Mouse (Mus musculus) stomach, embryonic 15.5 days (tissue): Measurements from ENCODE around the gene Hdac4. TPM values are rescaled to one million over a fixed set of nuclear protein-coding genes. Genes with fewer than 3 reads are reported as not detected.

ENCODE experiments used
- ATAC-seq: fragments of 200-750 bp; cut with Nextera tagmentation; 2 replicates; pipeline ENCODE4 v1.8.0; 2017; ENCODE audit warnings: low read depth, moderate number of reproducible peaks, moderate TSS enrichment; ENCODE audit not compliant: insufficient read depth, low FRiP score
- H3K27ac ChIP-seq: fragments of 300-500 bp; sonication (generic); 2 replicates; pipeline ENCODE4 v1.5.1; 2015; ENCODE audit warnings: mild to moderate bottlenecking, inconsistent platforms
- H3K27me3 ChIP-seq: fragments of 300-500 bp; sonication (generic); replicated peaks from 2 replicates; pipeline ENCODE4 v1.6.1; 2015; ENCODE audit warnings: inconsistent platforms
- H3K36me3 ChIP-seq: fragments of 300-500 bp; sonication (generic); 2 replicates; pipeline ENCODE4 v1.6.1; 2015; ENCODE audit warnings: inconsistent platforms
- H3K4me1 ChIP-seq: fragments of 300-500 bp; sonication (generic); 2 replicates; pipeline ENCODE4 v1.6.1; 2015; ENCODE audit warnings: inconsistent platforms
- H3K4me2 ChIP-seq: fragments of 300-500 bp; sonication (generic); 2 replicates; pipeline ENCODE4 v1.6.1; 2015; ENCODE audit warnings: mild to moderate bottlenecking, inconsistent platforms
- H3K4me3 ChIP-seq: fragments of 300-500 bp; sonication (generic); replicated peaks from 2 replicates; pipeline ENCODE4 v1.5.1; 2015; ENCODE audit warnings: inconsistent platforms
- H3K9ac ChIP-seq: fragments of 300-500 bp; sonication (generic); 2 replicates; pipeline ENCODE4 v1.6.1; 2015; ENCODE audit warnings: inconsistent platforms
- H3K9me3 ChIP-seq: fragments of 300-500 bp; sonication (generic); 2 replicates; pipeline ENCODE4 v1.6.1; 2016; ENCODE audit warnings: inconsistent platforms
- WGBS: fragments of 180-500 bp; shearing (Covaris S2); methylation state at CpG from one replicate; pipeline ENCODE4 v1.1.7; 2015; 5-methylcytosine and 5-hydroxymethylcytosine counted together
- polyA plus RNA-seq: library from polyadenylated mRNA; unstranded; fragments of >200 nt; fragmentation: Nextera tagmentation; extraction: Ambion mirVana; gene quantifications from 2 replicates; pipeline ENCODE4 v1.2.1, GENCODE M21; 2015

The Hdac4 gene
- polyA plus RNA-seq, 1 experiment from 2014 or later: 18.2 TPM

GRCm38 (mm10) chr1:92087821-92088220 is 107.7 kb downstream of the Hdac4 start:
- WGBS: 52% methylated on average over 2 of the region's 2 CpGs
- no peaks in the 10 kb centered on the region for H3K36me3 ChIP-seq

GRCm38 (mm10) chr1:92087343-92087742 is 108.2 kb downstream of the Hdac4 start:
- ATAC-seq: no peak
- Histone ChIP-seq H3K36me3 (no peaks in the 10 kb centered on the region), H3K27ac (no peak overlapping the region), H3K4me2 (no peak overlapping the region), H3K4me3 (no peak overlapping the region), H3K4me1 (0 out of 2 replicates have a peak, but pooled peaks cover 7% of the 10 kb centered on the region), H3K9ac (no peak overlapping the region), H3K27me3 (no peaks in the 10 kb centered on the region), H3K9me3 (no peaks in the 10 kb centered on the region)
- 75% methylated on average over 2 of the region's 2 CpGs for WGBS

More at GRCm38 (mm10) chr1:92087821-92088220, 107.7 kb downstream of the Hdac4 start:
- no peak for ATAC-seq
- Histone ChIP-seq H3K9ac (no peak overlapping the region), H3K27ac (no peak overlapping the region), H3K4me2 (no peak overlapping the region), H3K4me3 (no peak overlapping the region), H3K27me3 (no peaks in the 10 kb centered on the region), H3K9me3 (no peaks in the 10 kb centered on the region), H3K4me1 (0 out of 2 replicates have a peak, but pooled peaks cover 7% of the 10 kb centered on the region)

- Histone ChIP-seq H3K27ac (no peak overlapping the region), H3K9ac (no peak overlapping the region), H3K36me3 (no peaks in the 10 kb centered on the region), H3K27me3 (no peaks in the 10 kb centered on the region), H3K9me3 (no peaks in the 10 kb centered on the region), H3K4me3 (no peak overlapping the region), H3K4me2 (no peak overlapping the region), H3K4me1 (0 out of 2 replicates have a peak, but pooled peaks cover 7% of the 10 kb centered on the region)
- no peak for ATAC-seq
- WGBS: 88% methylated on average over 4 of the region's 4 CpGs
These were observed 108.7 kb downstream of the Hdac4 start for GRCm38 (mm10) chr1:92086841-92087240.

GRCm38 (mm10) chr1:92086277-92086813 is 109.2 kb downstream of the Hdac4 start:
- Histone ChIP-seq H3K27me3 (no peaks in the 10 kb centered on the region), H3K9ac (no peak overlapping the region), H3K4me1 (0 out of 2 replicates have a peak, but pooled peaks cover 7% of the 10 kb centered on the region), H3K9me3 (no peaks in the 10 kb centered on the region), H3K4me2 (no peak overlapping the region), H3K27ac (no peak overlapping the region), H3K4me3 (no peak overlapping the region), H3K36me3 (no peaks in the 10 kb centered on the region)
- WGBS: 45% methylated on average over 1 of the region's 1 CpGs
- no peak for ATAC-seq

- H3K9ac ChIP-seq: no peak overlapping the region
- H3K9me3 ChIP-seq: no peaks in the 10 kb centered on the region
- no peak overlapping the region for H3K4me2 ChIP-seq
- no peaks in the 10 kb centered on the region for H3K27me3 ChIP-seq
- no peak overlapping the region for H3K27ac ChIP-seq
- no peak overlapping the region for H3K4me3 ChIP-seq
- ATAC-seq: no peak
- WGBS: 93% methylated on average over 2 of the region's 2 CpGs
- no peaks in the 10 kb centered on the region for H3K36me3 ChIP-seq
- peaks cover 10% of the 10 kb centered on the region; the same call in 1 of the 2 replicates for H3K4me1 ChIP-seq
These were observed 110.8 kb downstream of the Hdac4 start for GRCm38 (mm10) chr1:92084738-92085137.

GRCm38 (mm10) chr1:92084004-92084403 is 111.5 kb downstream of the Hdac4 start:
- H3K27me3 ChIP-seq: no peaks in the 10 kb centered on the region
- H3K4me2 ChIP-seq: no peak overlapping the region
- H3K27ac ChIP-seq: 0 out of 2 replicates have a peak overlapping the region, but pooled peaks have one; percentile 2
- whole genome bisulfite sequencing: 21% methylated on average over 3 of the region's 3 CpGs
- H3K4me3 ChIP-seq: no peak overlapping the region
- H3K9me3 ChIP-seq: no peaks in the 10 kb centered on the region
- H3K4me1 ChIP-seq: peaks cover 10% of the 10 kb centered on the region; the same call in 1 of the 2 replicates
- peak; percentile 65 for ATAC-seq
- no peak overlapping the region for H3K9ac ChIP-seq
- H3K36me3 ChIP-seq: no peaks in the 10 kb centered on the region

GRCm38 (mm10) chr1:92082837-92083541 is 112.5 kb downstream of the Hdac4 start:
- Histone ChIP-seq H3K4me1 (peaks cover 10% of the 10 kb centered on the region; the same call in 1 of the 2 replicates), H3K4me2 (no peak overlapping the region), H3K27me3 (no peaks in the 10 kb centered on the region), H3K36me3 (no peaks in the 10 kb centered on the region), H3K9ac (no peak overlapping the region), H3K4me3 (no peak overlapping the region), H3K9me3 (no peaks in the 10 kb centered on the region), H3K27ac (0 out of 2 replicates have a peak overlapping the region, but pooled peaks have one; percentile 2)
- 59% methylated on average over 6 of the region's 6 CpGs for WGBS
- no peak for ATAC-seq

GRCm38 (mm10) chr1:92082156-92082836 is 113.2 kb downstream of the Hdac4 start:
- 89% methylated on average over 10 of the region's 10 CpGs for WGBS
- no peak overlapping the region for H3K4me3 ChIP-seq
- H3K36me3 ChIP-seq: no peaks in the 10 kb centered on the region
- no peak overlapping the region for H3K9ac ChIP-seq
- H3K27ac ChIP-seq: no peak overlapping the region
- no peaks in the 10 kb centered on the region for H3K27me3 ChIP-seq
- H3K4me2 ChIP-seq: no peak overlapping the region
- no peaks in the 10 kb centered on the region for H3K9me3 ChIP-seq
- H3K4me1 ChIP-seq: peaks cover 10% of the 10 kb centered on the region; the same call in 1 of the 2 replicates
- ATAC-seq: no peak

GRCm38 (mm10) chr1:92079982-92080537 is 115.4 kb downstream of the Hdac4 start:
- Histone ChIP-seq H3K4me1 (peaks cover 18% of the 10 kb centered on the region; the same call in 1 of the 2 replicates), H3K9me3 (no peaks in the 10 kb centered on the region), H3K27ac (no peak overlapping the region), H3K9ac (no peak overlapping the region), H3K36me3 (no peaks in the 10 kb centered on the region), H3K27me3 (no peaks in the 10 kb centered on the region), H3K4me3 (no peak overlapping the region), H3K4me2 (no peak overlapping the region)
- no peak for ATAC-seq
- 70% methylated on average over 11 of the region's 11 CpGs for WGBS

GRCm38 (mm10) chr1:92075312-92075711 is 120.2 kb downstream of the Hdac4 start:
- WGBS: 58% methylated on average over 6 of the region's 6 CpGs
- H3K4me2 ChIP-seq: no peak overlapping the region

GRCm38 (mm10) chr1:92074655-92075054 is 120.8 kb downstream of the Hdac4 start:
- WGBS: 88% methylated on average over 3 of the region's 3 CpGs
- no peaks in the 10 kb centered on the region for H3K36me3 ChIP-seq
- no peak overlapping the region for H3K4me2 ChIP-seq
- no peak overlapping the region for H3K9ac ChIP-seq
- no peak overlapping the region for H3K4me3 ChIP-seq
- H3K9me3 ChIP-seq: no peaks in the 10 kb centered on the region
- no peak overlapping the region for H3K27ac ChIP-seq
- no peaks in the 10 kb centered on the region for H3K27me3 ChIP-seq
- ATAC-seq: no peak
- peaks cover 8% of the 10 kb centered on the region; the same call in 1 of the 2 replicates for H3K4me1 ChIP-seq

More at GRCm38 (mm10) chr1:92075312-92075711, 120.2 kb downstream of the Hdac4 start:
- Histone ChIP-seq H3K4me1 (peaks cover 10% of the 10 kb centered on the region; the same call in 1 of the 2 replicates), H3K4me3 (no peak overlapping the region), H3K9me3 (no peaks in the 10 kb centered on the region), H3K27me3 (no peaks in the 10 kb centered on the region), H3K36me3 (no peaks in the 10 kb centered on the region), H3K27ac (no peak overlapping the region), H3K9ac (no peak overlapping the region)
- no peak for ATAC-seq
